Mouse (Mus musculus) liver, embryonic 12.5 days (tissue): ENCODE measurements around the gene Ror2. TPM values are rescaled to one million over a fixed set of nuclear protein-coding genes. Genes with fewer than 3 reads are reported as not detected.

Experiments used
- ATAC-seq: fragments of 200-750 bp; cut with Nextera tagmentation; 2 replicates; pipeline ENCODE4 v1.8.0; 2017; ENCODE audit warnings: moderate number of reproducible peaks, mild to moderate bottlenecking, moderate library complexity
- H3K27ac ChIP-seq: fragments of 300-500 bp; sonication (generic); 2 replicates; pipeline ENCODE4 v1.5.1; 2016; ENCODE audit warnings: mild to moderate bottlenecking
- H3K27me3 ChIP-seq: fragments of 300-500 bp; sonication (generic); replicated peaks from 2 replicates; pipeline ENCODE4 v1.6.1; 2016; ENCODE audit warnings: mild to moderate bottlenecking, moderate library complexity
- H3K36me3 ChIP-seq: fragments of 300-500 bp; sonication (generic); 2 replicates; pipeline ENCODE4 v1.6.1; 2016; ENCODE audit warnings: mild to moderate bottlenecking, moderate library complexity
- H3K4me1 ChIP-seq: fragments of 300-500 bp; sonication (generic); 2 replicates; pipeline ENCODE4 v1.6.1; 2016
- H3K4me2 ChIP-seq: fragments of 300-500 bp; sonication (generic); 2 replicates; pipeline ENCODE4 v1.6.1; 2016; ENCODE audit warnings: mild to moderate bottlenecking, moderate library complexity
- H3K4me3 ChIP-seq: fragments of 300-500 bp; sonication (generic); 2 replicates; pipeline ENCODE4 v1.5.1; 2016; ENCODE audit warnings: mild to moderate bottlenecking, moderate library complexity
- H3K9ac ChIP-seq: fragments of 300-500 bp; sonication (generic); 2 replicates; pipeline ENCODE4 v1.6.1; 2016; ENCODE audit warnings: mild to moderate bottlenecking, moderate library complexity
- H3K9me3 ChIP-seq: fragments of 300-500 bp; sonication (generic); replicated peaks from 2 replicates; pipeline ENCODE4 v1.6.1; 2016; ENCODE audit warnings: mild to moderate bottlenecking, moderate library complexity
- WGBS: fragments of 180-500 bp; shearing (Covaris S2); methylation state at CpG from one replicate; pipeline ENCODE4 v1.1.7; 2016; ENCODE audit not compliant: insufficient replicate concordance; 5-methylcytosine and 5-hydroxymethylcytosine counted together
- polyA plus RNA-seq: library from polyadenylated mRNA; unstranded; fragments of >200 nt; fragmentation: Nextera tagmentation; extraction: Ambion mirVana; gene quantifications from 2 replicates; pipeline ENCODE4 v1.2.1, GENCODE M21; 2016

The Ror2 gene
- polyA plus RNA-seq, 1 experiment from 2014 or later, result 1.5 TPM

GRCm38 (mm10) chr13:53305256-53305655 lies 19.3 kb upstream of the Ror2 start:
- no peak overlapping the region for H3K4me2 ChIP-seq
- 62% methylated on average over 8 of the region's 8 CpGs for WGBS
- no peak overlapping the region for H3K9ac ChIP-seq
- H3K4me1 ChIP-seq, result no peaks in the 10 kb centered on the region
- no peak overlapping the region for H3K27ac ChIP-seq
- no peaks in the 10 kb centered on the region for H3K36me3 ChIP-seq
- H3K9me3 ChIP-seq, result no peaks in the 10 kb centered on the region
- no peak for ATAC-seq
- peaks cover 17% of the 10 kb centered on the region for H3K27me3 ChIP-seq
- no peak overlapping the region for H3K4me3 ChIP-seq

GRCm38 (mm10) chr13:53302688-53303087 lies 16.8 kb upstream of the Ror2 start:
- 69% methylated on average over 10 of the region's 10 CpGs for WGBS
- Histone ChIP-seq H3K9ac (no peak overlapping the region), H3K27me3 (no peaks in the 10 kb centered on the region), H3K36me3 (no peaks in the 10 kb centered on the region), H3K9me3 (no peaks in the 10 kb centered on the region), H3K4me2 (no peak overlapping the region), H3K4me1 (no peaks in the 10 kb centered on the region), H3K27ac (no peak overlapping the region), H3K4me3 (no peak overlapping the region)
- no peak for ATAC-seq

- Histone ChIP-seq H3K27me3 (peaks cover 19% of the 10 kb centered on the region), H3K4me2 (no peak overlapping the region), H3K4me3 (no peak overlapping the region), H3K9ac (no peak overlapping the region), H3K36me3 (no peaks in the 10 kb centered on the region), H3K27ac (no peak overlapping the region), H3K4me1 (no peaks in the 10 kb centered on the region), H3K9me3 (no peaks in the 10 kb centered on the region)
- ATAC-seq, result no peak
- 51% methylated on average over 12 of the region's 12 CpGs for WGBS
Observed at GRCm38 (mm10) chr13:53293065-53293464, 7.1 kb upstream of the Ror2 start.

- ATAC-seq, result no peak
- no peak overlapping the region for H3K27ac ChIP-seq
- 27% methylated on average over 3 of the region's 3 CpGs for WGBS
- H3K27me3 ChIP-seq, result peaks cover 28% of the 10 kb centered on the region
- H3K4me2 ChIP-seq, result no peak overlapping the region
- no peaks in the 10 kb centered on the region for H3K36me3 ChIP-seq
- H3K4me1 ChIP-seq, result no peaks in the 10 kb centered on the region
- H3K9me3 ChIP-seq, result no peaks in the 10 kb centered on the region
- H3K4me3 ChIP-seq, result no peak overlapping the region
- no peak overlapping the region for H3K9ac ChIP-seq
Observed at GRCm38 (mm10) chr13:53292244-53292643, 6.3 kb upstream of the Ror2 start.

GRCm38 (mm10) chr13:53285261-53285755 lies 616 bp downstream of the Ror2 start:
- no peaks in the 10 kb centered on the region for H3K9me3 ChIP-seq
- peaks cover 69% of the 10 kb centered on the region for H3K27me3 ChIP-seq
- H3K9ac ChIP-seq, result 0 out of 2 replicates have a peak overlapping the region, but pooled peaks have one; percentile 6
- 6% methylated on average over 33 of the region's 35 CpGs for WGBS
- no peaks in the 10 kb centered on the region for H3K4me1 ChIP-seq
- H3K36me3 ChIP-seq, result no peaks in the 10 kb centered on the region
- peak overlapping the region; percentile 45 for H3K4me3 ChIP-seq
- ATAC-seq, result no peak
- peak overlapping the region; percentile 61 for H3K4me2 ChIP-seq
- H3K27ac ChIP-seq, result no peak overlapping the region

GRCm38 (mm10) chr13:53284740-53285191 lies 1.2 kb downstream of the Ror2 start:
- WGBS, result 5% methylated on average over 17 of the region's 17 CpGs
- Histone ChIP-seq H3K36me3 (no peaks in the 10 kb centered on the region), H3K4me3 (peak overlapping the region; percentile 45), H3K9me3 (no peaks in the 10 kb centered on the region), H3K9ac (no peak overlapping the region), H3K27me3 (peaks cover 65% of the 10 kb centered on the region), H3K4me1 (no peaks in the 10 kb centered on the region), H3K4me2 (peak overlapping the region; percentile 61), H3K27ac (no peak overlapping the region)
- no peak for ATAC-seq

- Histone ChIP-seq H3K9me3 (no peaks in the 10 kb centered on the region), H3K4me3 (no peak overlapping the region), H3K9ac (no peak overlapping the region), H3K27me3 (peaks cover 44% of the 10 kb centered on the region), H3K27ac (no peak overlapping the region), H3K4me1 (no peaks in the 10 kb centered on the region), H3K4me2 (no peak overlapping the region), H3K36me3 (no peaks in the 10 kb centered on the region)
- ATAC-seq, result no peak
- 47% methylated on average over 11 of the region's 11 CpGs for WGBS
Observed at GRCm38 (mm10) chr13:53281604-53282396, 4.1 kb downstream of the Ror2 start.

GRCm38 (mm10) chr13:53278908-53279307 lies 7.0 kb downstream of the Ror2 start:
- H3K4me2 ChIP-seq, result no peak overlapping the region
- ATAC-seq, result no peak
- H3K9ac ChIP-seq, result no peak overlapping the region
- no peak overlapping the region for H3K27ac ChIP-seq
- 0 out of 2 replicates have a peak, but pooled peaks cover 6% of the 10 kb centered on the region for H3K4me1 ChIP-seq
- H3K27me3 ChIP-seq, result peaks cover 15% of the 10 kb centered on the region
- no peaks in the 10 kb centered on the region for H3K9me3 ChIP-seq
- no peaks in the 10 kb centered on the region for H3K36me3 ChIP-seq
- WGBS, result 63% methylated on average over 10 of the region's 10 CpGs
- no peak overlapping the region for H3K4me3 ChIP-seq

GRCm38 (mm10) chr13:53276381-53276780 lies 9.5 kb downstream of the Ror2 start:
- Histone ChIP-seq H3K27me3 (no peaks in the 10 kb centered on the region), H3K9me3 (no peaks in the 10 kb centered on the region), H3K9ac (no peak overlapping the region), H3K4me2 (no peak overlapping the region), H3K4me3 (no peak overlapping the region), H3K4me1 (0 out of 2 replicates have a peak, but pooled peaks cover 6% of the 10 kb centered on the region), H3K36me3 (no peaks in the 10 kb centered on the region), H3K27ac (no peak overlapping the region)
- no peak for ATAC-seq
- 60% methylated on average over 7 of the region's 7 CpGs for WGBS

GRCm38 (mm10) chr13:53275778-53276177 lies 10.1 kb downstream of the Ror2 start:
- Histone ChIP-seq H3K36me3 (no peaks in the 10 kb centered on the region), H3K4me2 (no peak overlapping the region), H3K9ac (no peak overlapping the region), H3K27me3 (no peaks in the 10 kb centered on the region), H3K4me3 (no peak overlapping the region), H3K9me3 (no peaks in the 10 kb centered on the region), H3K4me1 (0 out of 2 replicates have a peak, but pooled peaks cover 6% of the 10 kb centered on the region), H3K27ac (no peak overlapping the region)
- no peak for ATAC-seq
- 72% methylated on average over 8 of the region's 8 CpGs for WGBS

- no peaks in the 10 kb centered on the region for H3K36me3 ChIP-seq
- no peaks in the 10 kb centered on the region for H3K9me3 ChIP-seq
- 0 out of 2 replicates have a peak, but pooled peaks cover 6% of the 10 kb centered on the region for H3K4me1 ChIP-seq
- ATAC-seq, result no peak
- no peak overlapping the region for H3K27ac ChIP-seq
- H3K4me2 ChIP-seq, result no peak overlapping the region
- no peaks in the 10 kb centered on the region for H3K27me3 ChIP-seq
- no peak overlapping the region for H3K9ac ChIP-seq
- WGBS, result 71% methylated on average over 1 of the region's 1 CpGs
- no peak overlapping the region for H3K4me3 ChIP-seq
Observed at GRCm38 (mm10) chr13:53274771-53275170, 11.2 kb downstream of the Ror2 start.

GRCm38 (mm10) chr13:53271595-53271994 lies 14.3 kb downstream of the Ror2 start:
- Histone ChIP-seq H3K36me3 (no peaks in the 10 kb centered on the region), H3K4me1 (0 out of 2 replicates have a peak, but pooled peaks cover 4% of the 10 kb centered on the region), H3K9ac (no peak overlapping the region), H3K4me2 (no peak overlapping the region), H3K9me3 (no peaks in the 10 kb centered on the region), H3K27me3 (no peaks in the 10 kb centered on the region), H3K4me3 (no peak overlapping the region), H3K27ac (no peak overlapping the region)
- WGBS, result 64% methylated on average over 3 of the region's 3 CpGs
- no peak for ATAC-seq
